Mouse (Mus musculus): ENCODE measurements around the gene Olfr853. TPM values are rescaled to one million over a fixed set of nuclear protein-coding genes. Genes with fewer than 3 reads are reported as not detected.

Gene Olfr853
- polyA plus RNA-seq (2014; fragmentation: Nextera tagmentation; extraction: Ambion mirVana) = not detected in 2 replicates

- DNase-seq (ENCODE audit: low spot score) (no peak), ATAC-seq (ENCODE audit: insufficient read depth, low FRiP score, low TSS enrichment) (no peak)
- 94% methylated on average over 1 of the region's 1 CpGs for WGBS
- Histone ChIP-seq H3K36me3 (ENCODE audit: control insufficient read depth, insufficient read depth, low read length) (no peaks in the 10 kb centered on the region), H3K27ac (ENCODE audit: low read depth, low read length) (no peak within 1 kb of the TSS), H3K9me3 (ENCODE audit: control insufficient read depth, low read length) (no peaks in the 10 kb centered on the region), H3K4me1 (ENCODE audit: control insufficient read depth, insufficient read depth, low read length) (no peaks in the 10 kb centered on the region), H3K4me3 (ENCODE audit: low read depth, low read length) (no peak within 1 kb of the TSS), H3K4me2 (ENCODE audit: low read depth) (no peak within 1 kb of the TSS), H3K27me3 (ENCODE audit: control insufficient read depth, insufficient read depth, low read length) (no peaks in the 10 kb centered on the region), H3K9ac (ENCODE audit: low read length) (no peak within 1 kb of the TSS)
Observed at GRCm38 (mm10) chr9:19540976-19541375, at the start of gene Olfr853. Gene Olfr853 (minus strand): TSS chr9:19541076.

- Histone ChIP-seq H3K4me1 (ENCODE audit: control insufficient read depth, insufficient read depth, low read length) (no peaks in the 10 kb centered on the region), H3K4me3 (ENCODE audit: low read depth, low read length) (no peak within 1 kb of the TSS), H3K9ac (ENCODE audit: low read length) (no peak within 1 kb of the TSS), H3K36me3 (ENCODE audit: control insufficient read depth, insufficient read depth, low read length) (no peaks in the 10 kb centered on the region), H3K27me3 (ENCODE audit: control insufficient read depth, insufficient read depth, low read length) (no peaks in the 10 kb centered on the region), H3K4me2 (ENCODE audit: low read depth) (no peak within 1 kb of the TSS), H3K27ac (ENCODE audit: low read depth, low read length) (no peak within 1 kb of the TSS), H3K9me3 (ENCODE audit: control insufficient read depth, low read length) (0 out of 2 replicates have a peak, but pooled peaks cover 2% of the 10 kb centered on the region)
- ATAC-seq (ENCODE audit: insufficient read depth, low FRiP score, low TSS enrichment) = no peak
- no peak for DNase-seq (ENCODE audit: low spot score)
Observed at GRCm38 (mm10) chr9:19582317-19582716, 41.4 kb upstream of the Olfr853 start, which contains the start of gene Olfr855. Gene Olfr855 (plus strand): TSS chr9:19582617.

GRCm38 (mm10) chr9:19567282-19567681 is 26.4 kb upstream of the Olfr853 start, which contains the start of gene Olfr854:
Gene Olfr854 (minus strand): TSS chr9:19567382.
- Histone ChIP-seq H3K27me3 (ENCODE audit: control insufficient read depth, insufficient read depth, low read length) (no peaks in the 10 kb centered on the region), H3K9ac (ENCODE audit: low read length) (no peak within 1 kb of the TSS), H3K4me2 (ENCODE audit: low read depth) (no peak within 1 kb of the TSS), H3K27ac (ENCODE audit: low read depth, low read length) (no peak within 1 kb of the TSS), H3K4me3 (ENCODE audit: low read depth, low read length) (no peak within 1 kb of the TSS), H3K9me3 (ENCODE audit: control insufficient read depth, low read length) (0 out of 2 replicates have a peak, but pooled peaks cover 4% of the 10 kb centered on the region), H3K4me1 (ENCODE audit: control insufficient read depth, insufficient read depth, low read length) (no peaks in the 10 kb centered on the region), H3K36me3 (ENCODE audit: control insufficient read depth, insufficient read depth, low read length) (no peaks in the 10 kb centered on the region)
- DNase-seq (ENCODE audit: low spot score) = no peak
- WGBS = 70% methylated on average over 1 of the region's 1 CpGs
- ATAC-seq (ENCODE audit: insufficient read depth, low FRiP score, low TSS enrichment) = no peak

GRCm38 (mm10) chr9:19492995-19493394 is 47.9 kb downstream of the Olfr853 start, which contains the start of gene Olfr851:
Gene Olfr851 (plus strand): TSS chr9:19493295.
- H3K9me3 ChIP-seq (ENCODE audit: control insufficient read depth, low read length) = peaks cover 7% of the 10 kb centered on the region
- ATAC-seq (ENCODE audit: insufficient read depth, low FRiP score, low TSS enrichment) (no peak), DNase-seq (ENCODE audit: low spot score) (no peak)
- no peak within 1 kb of the TSS for H3K4me2 ChIP-seq (ENCODE audit: low read depth)
- H3K4me3 ChIP-seq (ENCODE audit: low read depth, low read length) = no peak within 1 kb of the TSS
- H3K4me1 ChIP-seq (ENCODE audit: control insufficient read depth, insufficient read depth, low read length) = no peaks in the 10 kb centered on the region
- H3K27ac ChIP-seq (ENCODE audit: low read depth, low read length) = no peak within 1 kb of the TSS
- H3K36me3 ChIP-seq (ENCODE audit: control insufficient read depth, insufficient read depth, low read length) = no peaks in the 10 kb centered on the region
- no peak within 1 kb of the TSS for H3K9ac ChIP-seq (ENCODE audit: low read length)
- H3K27me3 ChIP-seq (ENCODE audit: control insufficient read depth, insufficient read depth, low read length) = no peaks in the 10 kb centered on the region

Other genes starting within 250 kb of the Olfr853 start
- not detected in 2 replicates for gene Olfr844, start 224.7 kb downstream of the Olfr853 start, polyA plus RNA-seq (2014; fragmentation: Nextera tagmentation; extraction: Ambion mirVana)
- not detected in 2 replicates for gene Olfr845, start 204.6 kb downstream of the Olfr853 start, polyA plus RNA-seq (2014; fragmentation: Nextera tagmentation; extraction: Ambion mirVana)
- gene Olfr846, start 177.1 kb downstream of the Olfr853 start, polyA plus RNA-seq (2014; fragmentation: Nextera tagmentation; extraction: Ambion mirVana) = not detected in 2 replicates
- not detected in 2 replicates for gene Olfr847, start 162.4 kb downstream of the Olfr853 start, polyA plus RNA-seq (2014; fragmentation: Nextera tagmentation; extraction: Ambion mirVana)
- not detected in 2 replicates for gene Olfr849, start 100.8 kb downstream of the Olfr853 start, polyA plus RNA-seq (2014; fragmentation: Nextera tagmentation; extraction: Ambion mirVana)
- gene Olfr850, start 62.8 kb downstream of the Olfr853 start, polyA plus RNA-seq (2014; fragmentation: Nextera tagmentation; extraction: Ambion mirVana) = not detected in 2 replicates
- not detected in 2 replicates for gene Olfr851, start 47.8 kb downstream of the Olfr853 start, polyA plus RNA-seq (2014; fragmentation: Nextera tagmentation; extraction: Ambion mirVana)
- gene Olfr854, start 26.3 kb upstream of the Olfr853 start, polyA plus RNA-seq (2014; fragmentation: Nextera tagmentation; extraction: Ambion mirVana) = not detected in 2 replicates
- not detected in 2 replicates for gene Olfr855, start 41.5 kb upstream of the Olfr853 start, polyA plus RNA-seq (2014; fragmentation: Nextera tagmentation; extraction: Ambion mirVana)
- gene Zfp317, start 81.0 kb upstream of the Olfr853 start, polyA plus RNA-seq (2014; fragmentation: Nextera tagmentation; extraction: Ambion mirVana) = 35.6 and 37.9 TPM in 2 replicates
- gene Olfr857, start 168.4 kb upstream of the Olfr853 start, polyA plus RNA-seq (2014; fragmentation: Nextera tagmentation; extraction: Ambion mirVana) = not detected in 2 replicates
- not detected in 2 replicates for gene Olfr58, start 239.2 kb upstream of the Olfr853 start, polyA plus RNA-seq (2014; fragmentation: Nextera tagmentation; extraction: Ambion mirVana)